In genomic region chr9:107555031-107555457, GRCm38 (mm10) we compare ENCODE assay signal across 8 mouse cellular contexts. TPM values are rescaled to one million over a fixed set of nuclear protein-coding genes. Genes with fewer than 3 reads are reported as not detected.
A peak's percentile ranks its signal among the peaks of the same experiment; 100 is the strongest.
DNase-seq lines count a peak whose midpoint lies in the region; ATAC-seq and TF ChIP-seq lines count a peak whose summit lies in the region.

No protein-coding gene starts in this region.

- peak overlapping the region; percentile 64 for H3K4me3 ChIP-seq in ES-Bruce4 (ENCODE audit: low read depth, low read length)
- peak overlapping the region; percentile 86 for H3K4me3 ChIP-seq in forebrain, embryonic 16.5 days (replicated peaks; ENCODE audit: low read length)
- H3K4me3 ChIP-seq in hindbrain, embryonic 11.5 days (ENCODE audit: low read depth, low read length): peak overlapping the region; percentile 77
- H3K4me3 ChIP-seq in limb, embryonic 15.5 days: peak overlapping the region; percentile 72
- peak overlapping the region; percentile 60 for H3K4me3 ChIP-seq in midbrain, embryonic 13.5 days (replicated peaks)

- TF ChIP-seq EP300 in ES-Bruce4 (IDR thresholded peaks at IDR 0.05; ENCODE audit: insufficient read depth, low read depth, low read length): no peak

- no peak for TF ChIP-seq CTCF in ES-Bruce4 (IDR thresholded peaks at IDR 0.05; ENCODE audit: low read depth, low read length)

- peak overlapping the region; percentile 97 for H3K4me2 ChIP-seq in forebrain, embryonic 16.5 days (ENCODE audit: low read length)
- H3K4me2 ChIP-seq in hindbrain, embryonic 11.5 days (replicated peaks; ENCODE audit: low read depth, low read length): peak overlapping the region; percentile 91
- peak overlapping the region; percentile 89 for H3K4me2 ChIP-seq in limb, embryonic 15.5 days
- H3K4me2 ChIP-seq in midbrain, embryonic 13.5 days (replicated peaks): peak overlapping the region; percentile 95

- H3K27ac ChIP-seq in ES-Bruce4 (ENCODE audit: insufficient read depth, low read length): peak overlapping the region; percentile 55; the same call in 1 of the 2 replicates
- H3K27ac ChIP-seq in forebrain, embryonic 16.5 days (ENCODE audit: low read length): peak overlapping the region; percentile 88
- H3K27ac ChIP-seq in hindbrain, embryonic 11.5 days (ENCODE audit: low read depth, low read length): peak overlapping the region; percentile 79
- H3K27ac ChIP-seq in limb, embryonic 15.5 days: peak overlapping the region; percentile 97
- H3K27ac ChIP-seq in midbrain, embryonic 13.5 days: peak overlapping the region; percentile 84

- H3K9ac ChIP-seq in ES-Bruce4 (ENCODE audit: low read depth, poor library complexity, severe bottlenecking): peak overlapping the region; percentile 46
- H3K9ac ChIP-seq in forebrain, embryonic 16.5 days (replicated peaks; ENCODE audit: low read depth, low read length): peak overlapping the region; percentile 86
- H3K9ac ChIP-seq in hindbrain, embryonic 11.5 days (ENCODE audit: low read depth, low read length): peak overlapping the region; percentile 79
- peak overlapping the region; percentile 67 for H3K9ac ChIP-seq in limb, embryonic 15.5 days
- H3K9ac ChIP-seq in midbrain, embryonic 13.5 days (replicated peaks): peak overlapping the region; percentile 81

- under 1% methylated on average over 23 of the region's 23 CpGs for WGBS in forebrain, embryonic 16.5 days
- WGBS in hindbrain, embryonic 11.5 days: under 1% methylated on average over 23 of the region's 23 CpGs
- under 1% methylated on average over 23 of the region's 23 CpGs for WGBS in limb, embryonic 15.5 days
- WGBS in midbrain, embryonic 13.5 days: under 1% methylated on average over 23 of the region's 23 CpGs

- no peak for TF ChIP-seq POLR2A in ES-Bruce4 (IDR thresholded peaks at IDR 0.05; ENCODE audit: insufficient read depth, low read length)

- peaks cover 2% of the 10 kb centered on the region for H3K4me1 ChIP-seq in ES-Bruce4 (ENCODE audit: control insufficient read depth, insufficient read depth, low read length)
- peaks cover 41% of the 10 kb centered on the region for H3K4me1 ChIP-seq in forebrain, embryonic 16.5 days (replicated peaks; ENCODE audit: control insufficient read depth, insufficient read depth, low read length)
- peaks cover 14% of the 10 kb centered on the region; the same call in 1 of the 2 replicates for H3K4me1 ChIP-seq in hindbrain, embryonic 11.5 days (replicated peaks; ENCODE audit: control insufficient read depth, insufficient read depth, low read length)
- peaks cover 62% of the 10 kb centered on the region for H3K4me1 ChIP-seq in limb, embryonic 15.5 days
- H3K4me1 ChIP-seq in midbrain, embryonic 13.5 days (replicated peaks): peaks cover 51% of the 10 kb centered on the region

- no peaks in the 10 kb centered on the region for H3K27me3 ChIP-seq in ES-Bruce4 (ENCODE audit: control insufficient read depth, insufficient read depth, low read length, poor library complexity, severe bottlenecking)
- peaks cover 24% of the 10 kb centered on the region for H3K27me3 ChIP-seq in forebrain, embryonic 16.5 days (replicated peaks; ENCODE audit: control insufficient read depth, insufficient read depth, low read length)
- peaks cover 27% of the 10 kb centered on the region for H3K27me3 ChIP-seq in hindbrain, embryonic 11.5 days (ENCODE audit: control insufficient read depth, insufficient read depth, low read length)
- H3K27me3 ChIP-seq in limb, embryonic 15.5 days: no peaks in the 10 kb centered on the region
- peaks cover 35% of the 10 kb centered on the region for H3K27me3 ChIP-seq in midbrain, embryonic 13.5 days

- ATAC-seq in forebrain, embryonic 16.5 days: peak; percentile 24
- peak; percentile 45 for ATAC-seq in hindbrain, embryonic 11.5 days (ENCODE audit: low FRiP score)
- peak; percentile 4; the same call in 1 of the 2 replicates for ATAC-seq in limb, embryonic 15.5 days (ENCODE audit: insufficient number of reproducible peaks, low FRiP score, low TSS enrichment, low read depth)
- peak; percentile 55 for ATAC-seq in midbrain, embryonic 13.5 days

- DNase-seq in adrenal gland, postnatal 14 days: peak; percentile 78
- peak; percentile 58 for DNase-seq in hindbrain, embryonic 11.5 days (ENCODE audit: low spot score)
- no peak for DNase-seq in left cerebral cortex, adult 8-10 months (ENCODE audit: low spot score in 2 of 2)
- DNase-seq in c-Kit-positive CD71-positive TER-119-positive erythroid progenitor cells, embryonic 14.5 days (ENCODE audit: low spot score): no peak

- peaks cover 26% of the 10 kb centered on the region for H3K36me3 ChIP-seq in ES-Bruce4 (ENCODE audit: control insufficient read depth, insufficient read depth, low read length, poor library complexity, severe bottlenecking)
- H3K36me3 ChIP-seq in forebrain, embryonic 16.5 days (ENCODE audit: control insufficient read depth, insufficient read depth): peaks cover 28% of the 10 kb centered on the region
- peaks cover 12% of the 10 kb centered on the region for H3K36me3 ChIP-seq in hindbrain, embryonic 11.5 days (ENCODE audit: control insufficient read depth, insufficient read depth, low read length)
- H3K36me3 ChIP-seq in limb, embryonic 15.5 days: peaks cover 31% of the 10 kb centered on the region
- H3K36me3 ChIP-seq in midbrain, embryonic 13.5 days: peaks cover 36% of the 10 kb centered on the region

- no peaks in the 10 kb centered on the region for H3K9me3 ChIP-seq in ES-Bruce4 (replicated peaks; ENCODE audit: control insufficient read depth, insufficient read depth, low read length, poor library complexity, severe bottlenecking)
- no peaks in the 10 kb centered on the region for H3K9me3 ChIP-seq in forebrain, embryonic 16.5 days (ENCODE audit: control insufficient read depth, low read length)
- H3K9me3 ChIP-seq in hindbrain, embryonic 11.5 days (ENCODE audit: control insufficient read depth, low read length): no peaks in the 10 kb centered on the region
- no peaks in the 10 kb centered on the region for H3K9me3 ChIP-seq in limb, embryonic 15.5 days
- no peaks in the 10 kb centered on the region for H3K9me3 ChIP-seq in midbrain, embryonic 13.5 days

RNA-seq across cellular contexts. Expression of gene Rassf1, which starts 3.7 kb away (rescaled TPM):
- polyA plus RNA-seq in ES-Bruce4 (2011; ENCODE audit: insufficient read depth, insufficient read length, low read depth, missing spikeins): 23.7 and 24.8 TPM in 2 replicates
- total RNA-seq in adrenal gland, postnatal 14 days (2021): 22.9 and 26.2 TPM in 2 replicates
- 43.4 and 45.4 TPM in 2 replicates for polyA plus RNA-seq in forebrain, embryonic 16.5 days (2015; fragmentation: Nextera tagmentation; extraction: Ambion mirVana)
- 39.7 and 41.2 TPM in 2 replicates for polyA plus RNA-seq in hindbrain, embryonic 11.5 days (2014; fragmentation: Nextera tagmentation; extraction: Ambion mirVana)
- polyA plus RNA-seq in limb, embryonic 15.5 days (2015; fragmentation: Nextera tagmentation; extraction: Ambion mirVana): 89.7 and 95.4 TPM in 2 replicates
- 38.6 and 39.5 TPM in 2 replicates for polyA plus RNA-seq in midbrain, embryonic 13.5 days (2015; fragmentation: Nextera tagmentation; extraction: Ambion mirVana)
- total RNA-seq in left cerebral cortex, adult 8-10 months (2022): 10 to 100 TPM; 15.8 to 18.5 (median 16.9) TPM

RNA-seq across cellular contexts. Expression of gene Zmynd10, which starts 7.9 kb away (rescaled TPM):
- polyA plus RNA-seq in ES-Bruce4 (2011; ENCODE audit: insufficient read depth, insufficient read length, low read depth, missing spikeins): not detected in 2 replicates
- total RNA-seq in adrenal gland, postnatal 14 days (2021): 0.19 and 0.38 TPM in 2 replicates
- polyA plus RNA-seq in forebrain, embryonic 16.5 days (2015; fragmentation: Nextera tagmentation; extraction: Ambion mirVana): 2.2 and 3.2 TPM in 2 replicates
- polyA plus RNA-seq in hindbrain, embryonic 11.5 days (2014; fragmentation: Nextera tagmentation; extraction: Ambion mirVana): 3.7 and 5.0 TPM in 2 replicates
- polyA plus RNA-seq in limb, embryonic 15.5 days (2015; fragmentation: Nextera tagmentation; extraction: Ambion mirVana): 1.0 and 1.3 TPM in 2 replicates
- polyA plus RNA-seq in midbrain, embryonic 13.5 days (2015; fragmentation: Nextera tagmentation; extraction: Ambion mirVana): 1.1 and 1.5 TPM in 2 replicates
- 1 to 10 TPM; 5.1 to 8.3 (median 6.3) TPM for total RNA-seq in left cerebral cortex, adult 8-10 months (2022)

RNA-seq across cellular contexts. Expression of gene Tusc2, which starts 8.0 kb away (rescaled TPM):
- 23.5 and 25.3 TPM in 2 replicates for polyA plus RNA-seq in ES-Bruce4 (2011; ENCODE audit: insufficient read depth, insufficient read length, low read depth, missing spikeins)
- 32.7 and 37.9 TPM in 2 replicates for total RNA-seq in adrenal gland, postnatal 14 days (2021)
- polyA plus RNA-seq in forebrain, embryonic 16.5 days (2015; fragmentation: Nextera tagmentation; extraction: Ambion mirVana): 93.2 and 98.5 TPM in 2 replicates
- 88.2 and 92.4 TPM in 2 replicates for polyA plus RNA-seq in hindbrain, embryonic 11.5 days (2014; fragmentation: Nextera tagmentation; extraction: Ambion mirVana)
- 35.9 and 37.3 TPM in 2 replicates for polyA plus RNA-seq in limb, embryonic 15.5 days (2015; fragmentation: Nextera tagmentation; extraction: Ambion mirVana)
- 93.2 and 109 TPM in 2 replicates for polyA plus RNA-seq in midbrain, embryonic 13.5 days (2015; fragmentation: Nextera tagmentation; extraction: Ambion mirVana)
- total RNA-seq in left cerebral cortex, adult 8-10 months (2022): 10 to 100 TPM; 90.7 to 97.1 (median 92.8) TPM

RNA-seq across cellular contexts. Expression of gene Hyal2, which starts 12.7 kb away (rescaled TPM):
- polyA plus RNA-seq in ES-Bruce4 (2011; ENCODE audit: insufficient read depth, insufficient read length, low read depth, missing spikeins): 38.4 and 38.7 TPM in 2 replicates
- total RNA-seq in adrenal gland, postnatal 14 days (2021): 35.0 and 38.9 TPM in 2 replicates
- 69.7 and 74.5 TPM in 2 replicates for polyA plus RNA-seq in forebrain, embryonic 16.5 days (2015; fragmentation: Nextera tagmentation; extraction: Ambion mirVana)
- 116 and 123 TPM in 2 replicates for polyA plus RNA-seq in hindbrain, embryonic 11.5 days (2014; fragmentation: Nextera tagmentation; extraction: Ambion mirVana)
- polyA plus RNA-seq in limb, embryonic 15.5 days (2015; fragmentation: Nextera tagmentation; extraction: Ambion mirVana): 101 and 104 TPM in 2 replicates
- polyA plus RNA-seq in midbrain, embryonic 13.5 days (2015; fragmentation: Nextera tagmentation; extraction: Ambion mirVana): 98.9 and 106 TPM in 2 replicates
- 10 to 100 TPM; 13.0 to 18.0 (median 15.4) TPM for total RNA-seq in left cerebral cortex, adult 8-10 months (2022)

RNA-seq across cellular contexts. Expression of gene Nprl2, which starts 13.0 kb away (rescaled TPM):
- 32.3 and 32.7 TPM in 2 replicates for polyA plus RNA-seq in ES-Bruce4 (2011; ENCODE audit: insufficient read depth, insufficient read length, low read depth, missing spikeins)
- 21.5 and 22.2 TPM in 2 replicates for total RNA-seq in adrenal gland, postnatal 14 days (2021)
- polyA plus RNA-seq in forebrain, embryonic 16.5 days (2015; fragmentation: Nextera tagmentation; extraction: Ambion mirVana): 88.4 and 89.8 TPM in 2 replicates
- polyA plus RNA-seq in hindbrain, embryonic 11.5 days (2014; fragmentation: Nextera tagmentation; extraction: Ambion mirVana): 46.2 and 46.5 TPM in 2 replicates
- polyA plus RNA-seq in limb, embryonic 15.5 days (2015; fragmentation: Nextera tagmentation; extraction: Ambion mirVana): 40.4 and 44.1 TPM in 2 replicates
- 67.7 and 70.8 TPM in 2 replicates for polyA plus RNA-seq in midbrain, embryonic 13.5 days (2015; fragmentation: Nextera tagmentation; extraction: Ambion mirVana)
- 10 to 100 TPM; 40.8 to 42.3 (median 41.8) TPM for total RNA-seq in left cerebral cortex, adult 8-10 months (2022)

Comparison
In these comparisons a context has a peak if more than half of its experiments do, and no peak if none do; other contexts are left out.
1. DNase-seq: peak in adrenal gland, postnatal 14 days (single experiment) and hindbrain, embryonic 11.5 days (single experiment); none in left cerebral cortex, adult 8-10 months (0 of 2) and c-Kit-positive CD71-positive TER-119-positive erythroid progenitor cells, embryonic 14.5 days (single experiment).
2. ATAC-seq: peak in every context shown above with its lines; median percentile 55 in midbrain, embryonic 13.5 days; 45 in hindbrain, embryonic 11.5 days; 24 in forebrain, embryonic 16.5 days; 4 in limb, embryonic 15.5 days.
3. Peak in every context shown above with its lines, with median percentiles within 50 percentile points of each other: H3K27ac ChIP-seq, H3K4me3 ChIP-seq, H3K9ac ChIP-seq and H3K4me2 ChIP-seq.